Mouse (Mus musculus) forebrain, embryonic 14.5 days (tissue): ENCODE results near the gene Fam24a. TPM values are rescaled to one million over a fixed set of nuclear protein-coding genes. Genes with fewer than 3 reads are reported as not detected.
A peak's percentile ranks its signal among the peaks of the same experiment; 100 is the strongest.

Experiments
- ATAC-seq: fragments of 200-750 bp; cut with Nextera tagmentation; 2 replicates; pipeline ENCODE4 v1.8.0; 2017; ENCODE audit warnings: mild to moderate bottlenecking, moderate library complexity
- DNase-seq: peaks from one replicate; pipeline ENCODE4 v3.0.0-alpha.2; 2015; ENCODE audit warnings: low spot score
- H3K27ac ChIP-seq: fragments of 300-500 bp; sonication (generic); 2 replicates; pipeline ENCODE4 v1.5.1; 2014; ENCODE audit warnings: low read depth, mild to moderate bottlenecking, control low read depth, low read length, moderate library complexity
- H3K27me3 ChIP-seq: fragments of 300-500 bp; sonication (generic); replicated peaks from 2 replicates; pipeline ENCODE4 v1.6.1; 2014; ENCODE audit warnings: low read length, control low read depth, mixed read lengths; ENCODE audit not compliant: control insufficient read depth, insufficient read depth
- H3K36me3 ChIP-seq: fragments of 300-500 bp; sonication (generic); 2 replicates; pipeline ENCODE4 v1.6.1; 2014; ENCODE audit warnings: low read length, control low read depth; ENCODE audit not compliant: control insufficient read depth, insufficient read depth
- H3K4me1 ChIP-seq: fragments of 300-500 bp; sonication (generic); 2 replicates; pipeline ENCODE4 v1.6.1; 2014; ENCODE audit warnings: antibody characterized with exemption, low read length, control low read depth; ENCODE audit not compliant: control insufficient read depth, insufficient read depth
- H3K4me2 ChIP-seq: fragments of 300-500 bp; sonication (generic); 2 replicates; pipeline ENCODE4 v1.6.1; 2014; ENCODE audit warnings: mild to moderate bottlenecking, control low read depth, low read length
- H3K4me3 ChIP-seq: fragments of 300-500 bp; sonication (generic); 2 replicates; pipeline ENCODE4 v1.5.1; 2014; ENCODE audit warnings: low read depth, low read length, control low read depth
- H3K9ac ChIP-seq: fragments of 300-500 bp; sonication (generic); 2 replicates; pipeline ENCODE4 v1.6.1; 2014; ENCODE audit warnings: mild to moderate bottlenecking, low read length, control low read depth, moderate library complexity
- H3K9me3 ChIP-seq: fragments of 300-500 bp; sonication (generic); replicated peaks from 2 replicates; pipeline ENCODE4 v1.6.1; 2016; ENCODE audit warnings: low read length, control low read depth, mixed read lengths; ENCODE audit not compliant: control insufficient read depth
- WGBS: fragments of 180-500 bp; shearing (Covaris S2); extraction: QIAGEN DNeasy Blood & Tissue Kit; methylation state at CpG from one replicate; pipeline ENCODE4 v1.1.7; 2014; 5-methylcytosine and 5-hydroxymethylcytosine counted together
- polyA plus RNA-seq: library from polyadenylated mRNA; unstranded; fragments of >200 nt; fragmentation: Nextera tagmentation; extraction: Ambion mirVana; gene quantifications from 2 replicates; pipeline ENCODE4 v1.2.1, GENCODE M21; 2014

The Fam24a gene
- polyA plus RNA-seq, 1 experiment from 2014 or later, result not detected

DNA sequence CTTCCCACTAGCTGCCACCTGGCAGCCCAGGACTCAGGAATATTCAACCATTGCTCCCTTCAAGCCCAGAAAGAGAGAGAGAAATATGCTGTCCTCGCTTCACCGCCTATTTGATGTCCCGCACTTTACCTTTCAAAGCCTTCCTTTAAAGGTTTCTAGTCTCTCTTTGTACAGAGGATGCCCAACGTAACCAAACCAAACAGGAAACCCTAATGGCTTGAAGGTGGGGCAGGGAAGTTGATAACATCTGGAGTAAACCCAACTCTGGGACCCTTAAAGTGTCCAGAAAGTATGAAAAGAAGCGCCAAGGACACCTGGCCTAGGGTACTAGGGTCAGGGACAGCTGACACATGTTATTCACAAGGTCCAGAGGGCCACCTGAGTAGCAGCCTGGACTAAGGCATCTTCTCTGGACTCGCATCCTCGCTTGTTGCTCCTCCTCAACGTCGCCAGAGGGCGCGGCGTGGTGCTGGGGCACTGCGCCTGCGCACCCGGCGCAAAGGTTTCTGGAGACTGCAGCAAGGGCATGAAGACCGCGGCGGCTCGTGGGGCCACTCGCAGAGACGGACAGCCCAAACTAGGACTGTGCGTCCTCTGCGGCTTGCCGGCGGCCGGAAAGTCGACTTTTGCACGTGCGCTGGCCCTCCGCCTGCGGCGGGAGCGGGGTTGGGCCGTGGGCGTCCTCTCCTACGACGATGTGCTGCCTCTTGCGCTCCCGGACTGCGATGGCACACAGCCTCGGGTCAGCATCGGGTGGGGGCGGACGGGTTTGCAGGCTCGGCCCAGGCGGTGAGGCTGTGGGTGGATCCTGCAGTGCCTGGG is 37.2 kb downstream of the Fam24a start, which contains the start of gene Pstk:
Gene Pstk, plus strand, starts transcription at position 494 of the 822 bp plus-strand sequence.
- H3K4me1 ChIP-seq, result peaks cover 6% of the 10 kb centered on the region; the same call in 1 of the 2 replicates
- peak within 1 kb of the TSS; percentile 82 for H3K27ac ChIP-seq
- H3K27me3 ChIP-seq, result no peaks in the 10 kb centered on the region
- peak within 1 kb of the TSS; percentile 75 for H3K4me2 ChIP-seq
- no peaks in the 10 kb centered on the region for H3K9me3 ChIP-seq
- 5% methylated on average over 47 of the region's 47 CpGs for WGBS
- peak; percentile 96 for ATAC-seq
- H3K9ac ChIP-seq, result peak within 1 kb of the TSS; percentile 93
- peak; percentile 91 for DNase-seq
- H3K4me3 ChIP-seq, result peak within 1 kb of the TSS; percentile 69
- no peaks in the 10 kb centered on the region for H3K36me3 ChIP-seq

DNA sequence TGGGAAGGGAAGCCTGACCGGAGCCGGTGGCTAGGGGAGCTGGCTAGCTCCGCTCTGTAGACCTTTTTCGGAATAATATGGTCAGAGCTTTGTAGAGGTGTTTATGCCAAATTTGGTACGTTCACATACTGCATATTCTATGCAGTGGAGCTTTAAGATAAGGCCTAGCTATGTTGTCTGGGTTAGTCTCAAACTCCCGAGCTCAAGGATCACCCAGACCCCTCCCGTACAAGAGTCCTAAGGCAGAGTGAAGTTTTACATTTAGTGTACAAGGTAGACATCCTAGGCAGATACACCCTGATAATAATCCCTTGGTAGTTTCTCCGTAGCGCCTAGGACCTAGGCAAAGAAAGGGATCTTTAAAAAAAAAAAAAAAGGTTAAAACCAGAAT is 37.8 kb downstream of the Fam24a start:
- no peak for ATAC-seq
- H3K4me2 ChIP-seq, result peak overlapping the region; percentile 75
- peak overlapping the region; percentile 69 for H3K4me3 ChIP-seq
- 12% methylated on average over 9 of the region's 9 CpGs for WGBS
- peak overlapping the region; percentile 93 for H3K9ac ChIP-seq
- DNase-seq, result no peak
- H3K27ac ChIP-seq, result peak overlapping the region; percentile 82; the same call in 1 of the 2 replicates
- peaks cover 6% of the 10 kb centered on the region; the same call in 1 of the 2 replicates for H3K4me1 ChIP-seq
- H3K27me3 ChIP-seq, result no peaks in the 10 kb centered on the region
- H3K9me3 ChIP-seq, result no peaks in the 10 kb centered on the region
- H3K36me3 ChIP-seq, result no peaks in the 10 kb centered on the region

DNA sequence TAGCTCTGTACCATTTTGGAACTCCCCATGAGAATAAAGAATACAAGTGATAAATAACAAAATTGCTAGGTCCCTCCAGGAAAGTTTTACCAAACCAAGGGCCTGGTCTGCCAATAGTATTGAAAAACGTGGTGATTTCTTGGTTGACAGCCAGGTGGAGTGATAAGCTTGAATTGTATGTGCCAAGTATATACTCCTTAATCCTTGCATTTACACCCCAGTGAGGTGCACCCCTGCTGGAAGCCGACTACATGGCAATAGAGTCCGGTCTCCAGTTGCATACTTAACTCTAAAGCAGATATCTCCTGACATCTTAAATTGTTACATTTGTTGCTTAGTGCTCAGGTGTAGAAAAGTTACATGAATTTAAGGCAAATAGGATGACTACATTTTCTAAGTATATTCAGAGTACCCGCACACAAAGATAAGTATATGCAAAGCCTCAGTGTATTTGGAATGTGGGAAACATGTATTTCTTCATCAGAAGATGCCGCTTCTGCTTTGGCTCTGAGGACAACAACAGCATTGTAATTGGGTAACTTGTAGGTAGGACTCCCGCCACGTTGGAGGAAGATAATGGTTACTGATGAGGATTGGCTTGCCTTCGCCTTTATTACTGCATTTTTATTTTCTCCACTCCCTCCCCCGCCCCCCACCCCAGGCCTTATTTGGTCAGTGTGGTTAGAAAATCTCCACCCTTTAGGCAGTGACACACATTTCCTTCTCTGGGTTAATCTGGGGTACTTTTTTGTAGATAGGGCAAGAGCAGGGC is 38.4 kb downstream of the Fam24a start:
- H3K4me3 ChIP-seq, result peak overlapping the region; percentile 69
- no peak overlapping the region for H3K27ac ChIP-seq
- no peaks in the 10 kb centered on the region for H3K9me3 ChIP-seq
- WGBS, result 75% methylated on average over 9 of the region's 9 CpGs
- peaks cover 6% of the 10 kb centered on the region; the same call in 1 of the 2 replicates for H3K4me1 ChIP-seq
- H3K9ac ChIP-seq, result peak overlapping the region; percentile 93; the same call in 1 of the 2 replicates
- ATAC-seq (no peak), DNase-seq (peak; percentile 39)
- no peaks in the 10 kb centered on the region for H3K27me3 ChIP-seq
- H3K4me2 ChIP-seq, result peak overlapping the region; percentile 75
- no peaks in the 10 kb centered on the region for H3K36me3 ChIP-seq

Other genes starting within 250 kb of the Fam24a start
- not detected in 2 replicates for gene 4933402N03Rik, start 187.6 kb upstream of the Fam24a start, polyA plus RNA-seq
- not detected in 2 replicates for gene 5430419D17Rik, start 159.5 kb upstream of the Fam24a start, polyA plus RNA-seq
- gene Cuzd1, start 11.6 kb upstream of the Fam24a start, polyA plus RNA-seq, result not detected in 2 replicates
- gene Fam24b, start 4.3 kb upstream of the Fam24a start, polyA plus RNA-seq, result not detected in 2 replicates
- gene 2310057M21Rik, start 28.9 kb downstream of the Fam24a start, polyA plus RNA-seq, result 25.1 and 27.1 TPM in 2 replicates
- 33.1 and 33.9 TPM in 2 replicates for gene Pstk, start 37.3 kb downstream of the Fam24a start, polyA plus RNA-seq
- gene Ikzf5, start 76.7 kb downstream of the Fam24a start, polyA plus RNA-seq, result 21.9 and 23.8 TPM in 2 replicates
- 98.6 and 130 TPM in 2 replicates for gene Acadsb, start 76.7 kb downstream of the Fam24a start, polyA plus RNA-seq
- 0.49 and 0.51 TPM in 2 replicates for gene Hmx3, start 209.0 kb downstream of the Fam24a start, polyA plus RNA-seq
- 0.64 and 1.1 TPM in 2 replicates for gene Hmx2, start 214.9 kb downstream of the Fam24a start, polyA plus RNA-seq
- 215 and 237 TPM in 2 replicates for gene Bub3, start 226.4 kb downstream of the Fam24a start, polyA plus RNA-seq